8 mouse cellular contexts compared by ENCODE assay signal in the genomic region with DNA sequence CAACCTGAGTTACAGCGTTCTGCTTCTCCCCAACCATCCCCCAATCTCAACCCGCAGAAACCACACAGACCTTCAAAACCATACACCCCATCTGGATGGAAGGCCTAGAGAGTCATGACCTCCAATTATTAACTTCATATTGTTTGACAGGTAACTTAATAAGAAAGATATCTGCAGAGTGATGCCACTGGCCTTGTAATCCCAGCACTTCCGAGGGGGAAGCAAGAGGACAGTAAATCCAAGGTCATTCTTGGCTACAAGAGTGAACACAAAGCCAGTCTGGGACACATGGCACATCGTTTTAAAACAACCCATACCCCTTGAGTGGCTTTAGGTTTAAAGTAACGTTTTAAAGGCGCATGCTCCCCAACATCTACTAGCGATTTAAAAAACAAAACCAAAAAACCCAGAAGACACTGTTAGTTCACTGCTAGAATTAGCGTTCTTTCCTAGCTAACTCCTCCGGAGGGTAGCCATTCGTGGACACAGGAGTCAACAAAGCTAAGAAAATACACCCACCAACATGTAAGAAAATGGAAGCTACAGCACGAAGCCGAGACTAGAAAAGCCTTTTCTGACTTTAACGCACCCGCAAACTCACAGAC. TPM values are rescaled to one million over a fixed set of nuclear protein-coding genes. Genes with fewer than 3 reads are reported as not detected.
DNase-seq lines count a peak whose midpoint lies in the region; ATAC-seq lines count a peak whose summit lies in the region.

No protein-coding gene starts in this region.

- peak; percentile 22 for ATAC-seq in CD4-positive, CD25-positive, alpha-beta regulatory T cell, adult 4 months
- no peak; the same call in 1 of the 2 replicates for ATAC-seq in limb, embryonic 12.5 days (ENCODE audit: insufficient number of reproducible peaks, insufficient read depth, low FRiP score, low TSS enrichment, low read depth)
- ATAC-seq in neural tube, embryonic 12.5 days (ENCODE audit: low FRiP score, low read depth) = peak; percentile 3

- 1% methylated on average over 14 of the region's 14 CpGs for WGBS in limb, embryonic 12.5 days
- 2% methylated on average over 14 of the region's 14 CpGs for WGBS in neural tube, embryonic 12.5 days

- peak overlapping the region; percentile 73 for H3K4me2 ChIP-seq in limb, embryonic 12.5 days
- peak overlapping the region; percentile 79 for H3K4me2 ChIP-seq in neural tube, embryonic 12.5 days (replicated peaks)

- H3K4me1 ChIP-seq in limb, embryonic 12.5 days (replicated peaks) = peaks cover 14% of the 10 kb centered on the region
- peaks cover 13% of the 10 kb centered on the region for H3K4me1 ChIP-seq in neural tube, embryonic 12.5 days

- H3K9me3 ChIP-seq in limb, embryonic 12.5 days = no peaks in the 10 kb centered on the region
- H3K9me3 ChIP-seq in neural tube, embryonic 12.5 days = no peaks in the 10 kb centered on the region

- H3K36me3 ChIP-seq in limb, embryonic 12.5 days = peaks cover 11% of the 10 kb centered on the region; the same call in 1 of the 2 replicates
- no peaks in the 10 kb centered on the region for H3K36me3 ChIP-seq in neural tube, embryonic 12.5 days

- peak overlapping the region; percentile 93 for H3K4me3 ChIP-seq in limb, embryonic 12.5 days (replicated peaks)
- H3K4me3 ChIP-seq in neural tube, embryonic 12.5 days = peak overlapping the region; percentile 92

- H3K27ac ChIP-seq in limb, embryonic 12.5 days = peak overlapping the region; percentile 94
- no peak overlapping the region for H3K27ac ChIP-seq in neural tube, embryonic 12.5 days

- no peaks in the 10 kb centered on the region for H3K27me3 ChIP-seq in limb, embryonic 12.5 days
- H3K27me3 ChIP-seq in neural tube, embryonic 12.5 days (replicated peaks) = no peaks in the 10 kb centered on the region

- H3K9ac ChIP-seq in limb, embryonic 12.5 days (replicated peaks) = peak overlapping the region; percentile 65
- peak overlapping the region; percentile 70 for H3K9ac ChIP-seq in neural tube, embryonic 12.5 days

- DNase-seq in embryo, embryonic 10 days (ENCODE audit: low spot score) = peak; percentile 27
- DNase-seq in embryo, embryonic 10.5 days (ENCODE audit: low spot score) = no peak
- peak; percentile 8 for DNase-seq in fat pad, adult 2 months (ENCODE audit: extremely low read depth, low read depth, low spot score)
- DNase-seq in right cerebral cortex, postnatal 36 days (ENCODE audit: low spot score in 2 of 2) = no peak
- no peak for DNase-seq in spleen, postnatal 36 days (ENCODE audit: low spot score in 2 of 2)

RNA-seq across cellular contexts. Expression of a gene that starts 0.7 kb away (rescaled TPM):
- polyA plus RNA-seq in CD4-positive, CD25-positive, alpha-beta regulatory T cell, adult 4 months (2017; shearing (Covaris generic)) = 100 to 1,000 TPM; 102 to 119 TPM
- polyA plus RNA-seq in limb, embryonic 12.5 days (2016; fragmentation: Nextera tagmentation; extraction: Ambion mirVana) = 100.0 and 105 TPM in 2 replicates
- 112 and 113 TPM in 2 replicates for polyA plus RNA-seq in neural tube, embryonic 12.5 days (2016; fragmentation: Nextera tagmentation; extraction: Ambion mirVana)

RNA-seq across cellular contexts. Expression of a gene that starts 44.1 kb away (rescaled TPM):
- polyA plus RNA-seq in CD4-positive, CD25-positive, alpha-beta regulatory T cell, adult 4 months (2017; shearing (Covaris generic)) = under 1 TPM in 1 of 2 experiments, not detected in 1; 0.34 TPM
- polyA plus RNA-seq in limb, embryonic 12.5 days (2016; fragmentation: Nextera tagmentation; extraction: Ambion mirVana) = 0.13 and 0.17 TPM in 2 replicates
- polyA plus RNA-seq in neural tube, embryonic 12.5 days (2016; fragmentation: Nextera tagmentation; extraction: Ambion mirVana) = not detected in 2 replicates

Comparison
In these comparisons a context has a peak if more than half of its experiments do, and no peak if none do; other contexts are left out.
1. DNase-seq: peak in embryo, embryonic 10 days (single experiment) and fat pad, adult 2 months (single experiment); none in embryo, embryonic 10.5 days (single experiment), right cerebral cortex, postnatal 36 days (0 of 2) and spleen, postnatal 36 days (0 of 2).